Mouse (Mus musculus): ENCODE results near the gene Clec2l.

- TF ChIP-seq CTCF (IDR thresholded peaks at IDR 0.05; ENCODE audit: low read depth, low read length) (no peak), POLR2A (IDR thresholded peaks at IDR 0.05; ENCODE audit: borderline replicate concordance, low read depth, low read length) (no peak)
These were observed 41.6 kb downstream of the Clec2l start for GRCm38 (mm10) chr6:38704264-38704984.

Measured in bone marrow macrophage, adult 2 months (primary cell).